Mouse (Mus musculus): ENCODE data around the gene Mboat1.
A peak's percentile ranks its signal among the peaks of the same experiment; 100 is the strongest.

The Mboat1 gene

GRCm38 (mm10) chr13:30136243-30136922 is at the start of gene Mboat1:
Gene Mboat1 (plus strand): TSS chr13:30136489.
- DNase-seq (ENCODE audit: low spot score) = peak; percentile 4

GRCm38 (mm10) chr13:30093086-30093485 is 43.2 kb upstream of the Mboat1 start:
- DNase-seq (ENCODE audit: low spot score) = no peak

- DNase-seq (ENCODE audit: low spot score) = no peak
Observed at GRCm38 (mm10) chr13:30095851-30096250, 40.4 kb upstream of the Mboat1 start.

GRCm38 (mm10) chr13:30096536-30096935 is 39.8 kb upstream of the Mboat1 start:
- DNase-seq (ENCODE audit: low spot score) = no peak

GRCm38 (mm10) chr13:30109001-30109600 is 27.2 kb upstream of the Mboat1 start:
- no peak for DNase-seq (ENCODE audit: low spot score)

GRCm38 (mm10) chr13:30115792-30116191 is 20.5 kb upstream of the Mboat1 start:
- no peak for DNase-seq (ENCODE audit: low spot score)

GRCm38 (mm10) chr13:30136923-30137629 is 787 bp downstream of the Mboat1 start:
- no peak for DNase-seq (ENCODE audit: low spot score)

- DNase-seq (ENCODE audit: low spot score) = no peak
Observed at GRCm38 (mm10) chr13:30137951-30138350, 1.7 kb downstream of the Mboat1 start.

- no peak for DNase-seq (ENCODE audit: low spot score)
Observed at GRCm38 (mm10) chr13:30140149-30140548, 3.9 kb downstream of the Mboat1 start.

GRCm38 (mm10) chr13:30140646-30141045 is 4.4 kb downstream of the Mboat1 start:
- DNase-seq (ENCODE audit: low spot score) = no peak

- no peak for DNase-seq (ENCODE audit: low spot score)
Observed at GRCm38 (mm10) chr13:30141996-30142395, 5.7 kb downstream of the Mboat1 start.

- DNase-seq (ENCODE audit: low spot score) = no peak
Observed at GRCm38 (mm10) chr13:30146468-30146867, 10.2 kb downstream of the Mboat1 start.

GRCm38 (mm10) chr13:30154264-30154663 is 18.0 kb downstream of the Mboat1 start:
- DNase-seq (ENCODE audit: low spot score) = no peak

GRCm38 (mm10) chr13:30159626-30160025 is 23.3 kb downstream of the Mboat1 start:
- DNase-seq (ENCODE audit: low spot score) = no peak

- no peak for DNase-seq (ENCODE audit: low spot score)
Observed at GRCm38 (mm10) chr13:30163521-30163920, 27.2 kb downstream of the Mboat1 start.

GRCm38 (mm10) chr13:30166138-30167090 is 30.1 kb downstream of the Mboat1 start:
- no peak for DNase-seq (ENCODE audit: low spot score)

- DNase-seq (ENCODE audit: low spot score) = no peak
Observed at GRCm38 (mm10) chr13:30167499-30167898, 31.2 kb downstream of the Mboat1 start.

- DNase-seq (ENCODE audit: low spot score) = no peak
Observed at GRCm38 (mm10) chr13:30168803-30169202, 32.5 kb downstream of the Mboat1 start.

GRCm38 (mm10) chr13:30170061-30170460 is 33.8 kb downstream of the Mboat1 start:
- no peak for DNase-seq (ENCODE audit: low spot score)

- DNase-seq (ENCODE audit: low spot score) = no peak
Observed at GRCm38 (mm10) chr13:30174586-30174985, 38.3 kb downstream of the Mboat1 start.

- DNase-seq (ENCODE audit: low spot score) = no peak
Observed at GRCm38 (mm10) chr13:30177356-30177755, 41.1 kb downstream of the Mboat1 start.

GRCm38 (mm10) chr13:30185549-30185948 is 49.3 kb downstream of the Mboat1 start:
- no peak for DNase-seq (ENCODE audit: low spot score)
